Mouse (Mus musculus) forebrain, embryonic 14.5 days (tissue): ENCODE data around the gene Celf3. TPM values are rescaled to one million over a fixed set of nuclear protein-coding genes. Genes with fewer than 3 reads are reported as not detected.

Experiments used
- ATAC-seq: fragments of 200-750 bp; cut with Nextera tagmentation; 2 replicates; pipeline ENCODE4 v1.8.0; 2017; ENCODE audit warnings: mild to moderate bottlenecking, moderate library complexity
- DNase-seq: peaks from one replicate; pipeline ENCODE4 v3.0.0-alpha.2; 2015; ENCODE audit warnings: low spot score
- H3K27ac ChIP-seq: fragments of 300-500 bp; sonication (generic); 2 replicates; pipeline ENCODE4 v1.5.1; 2014; ENCODE audit warnings: low read depth, mild to moderate bottlenecking, control low read depth, low read length, moderate library complexity
- H3K27me3 ChIP-seq: fragments of 300-500 bp; sonication (generic); replicated peaks from 2 replicates; pipeline ENCODE4 v1.6.1; 2014; ENCODE audit warnings: low read length, control low read depth, mixed read lengths; ENCODE audit not compliant: control insufficient read depth, insufficient read depth
- H3K36me3 ChIP-seq: fragments of 300-500 bp; sonication (generic); 2 replicates; pipeline ENCODE4 v1.6.1; 2014; ENCODE audit warnings: low read length, control low read depth; ENCODE audit not compliant: control insufficient read depth, insufficient read depth
- H3K4me1 ChIP-seq: fragments of 300-500 bp; sonication (generic); 2 replicates; pipeline ENCODE4 v1.6.1; 2014; ENCODE audit warnings: antibody characterized with exemption, low read length, control low read depth; ENCODE audit not compliant: control insufficient read depth, insufficient read depth
- H3K4me2 ChIP-seq: fragments of 300-500 bp; sonication (generic); 2 replicates; pipeline ENCODE4 v1.6.1; 2014; ENCODE audit warnings: mild to moderate bottlenecking, control low read depth, low read length
- H3K4me3 ChIP-seq: fragments of 300-500 bp; sonication (generic); 2 replicates; pipeline ENCODE4 v1.5.1; 2014; ENCODE audit warnings: low read depth, low read length, control low read depth
- H3K9ac ChIP-seq: fragments of 300-500 bp; sonication (generic); 2 replicates; pipeline ENCODE4 v1.6.1; 2014; ENCODE audit warnings: mild to moderate bottlenecking, low read length, control low read depth, moderate library complexity
- H3K9me3 ChIP-seq: fragments of 300-500 bp; sonication (generic); replicated peaks from 2 replicates; pipeline ENCODE4 v1.6.1; 2016; ENCODE audit warnings: low read length, control low read depth, mixed read lengths; ENCODE audit not compliant: control insufficient read depth
- WGBS: fragments of 180-500 bp; shearing (Covaris S2); extraction: QIAGEN DNeasy Blood & Tissue Kit; methylation state at CpG from one replicate; pipeline ENCODE4 v1.1.7; 2014; 5-methylcytosine and 5-hydroxymethylcytosine counted together
- polyA plus RNA-seq: library from polyadenylated mRNA; unstranded; fragments of >200 nt; fragmentation: Nextera tagmentation; extraction: Ambion mirVana; gene quantifications from 2 replicates; pipeline ENCODE4 v1.2.1, GENCODE M21; 2014

The Celf3 gene
- polyA plus RNA-seq, 1 experiment from 2014 or later, result 301 TPM

DNA sequence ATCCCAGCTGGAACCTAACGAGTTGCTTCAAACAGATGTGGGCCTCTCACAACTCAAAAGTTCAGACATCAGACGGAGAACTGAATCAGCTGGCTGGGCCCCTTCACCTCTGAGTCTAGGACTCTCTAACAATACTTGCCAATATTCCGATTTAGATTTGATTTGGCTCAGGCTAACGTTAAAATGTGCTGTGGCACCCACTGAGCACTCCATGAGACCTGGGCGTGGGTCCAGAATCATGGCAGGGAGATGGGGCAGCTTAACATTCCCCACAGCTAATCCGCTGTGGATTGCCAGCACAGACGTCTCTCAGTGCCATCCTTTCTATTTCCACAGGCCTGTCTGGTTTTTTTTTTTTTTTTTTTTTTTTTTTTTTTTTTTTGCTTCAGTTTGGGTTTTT, 7.8 kb downstream of the Celf3 start:
- no peak overlapping the region for H3K4me2 ChIP-seq
- H3K4me1 ChIP-seq, result peaks cover 60% of the 10 kb centered on the region
- no peaks in the 10 kb centered on the region for H3K9me3 ChIP-seq
- no peak for ATAC-seq
- H3K27ac ChIP-seq, result peak overlapping the region; percentile 83
- no peak overlapping the region for H3K4me3 ChIP-seq
- WGBS, result 28% methylated on average over 7 of the region's 7 CpGs
- peaks cover 73% of the 10 kb centered on the region for H3K36me3 ChIP-seq
- peak; percentile 59 for DNase-seq
- no peaks in the 10 kb centered on the region for H3K27me3 ChIP-seq
- no peak overlapping the region for H3K9ac ChIP-seq

DNA sequence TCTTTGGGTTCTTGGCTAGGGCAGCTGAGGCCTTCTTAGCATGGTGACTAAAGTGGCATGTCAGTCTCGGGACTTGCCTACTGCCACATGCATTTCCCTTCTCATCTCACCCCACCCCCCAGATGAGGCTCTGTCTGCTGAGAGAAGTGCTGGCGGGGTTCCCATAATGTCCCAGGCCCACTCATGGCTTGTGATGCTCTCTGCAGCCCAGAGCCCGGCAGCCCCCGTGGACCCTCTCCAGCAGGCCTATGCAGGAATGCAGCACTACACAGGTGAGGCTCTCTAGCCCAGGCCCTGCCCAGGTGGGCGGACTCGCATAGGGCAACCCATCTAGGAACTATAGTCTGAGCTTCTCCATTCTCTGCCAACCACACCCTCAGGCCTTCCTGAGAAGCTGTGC, 9.5 kb downstream of the Celf3 start:
- H3K9ac ChIP-seq, result no peak overlapping the region
- peaks cover 73% of the 10 kb centered on the region for H3K36me3 ChIP-seq
- peaks cover 44% of the 10 kb centered on the region for H3K4me1 ChIP-seq
- no peaks in the 10 kb centered on the region for H3K9me3 ChIP-seq
- no peak overlapping the region for H3K4me2 ChIP-seq
- no peaks in the 10 kb centered on the region for H3K27me3 ChIP-seq
- DNase-seq, result no peak
- 65% methylated on average over 6 of the region's 6 CpGs for WGBS
- no peak overlapping the region for H3K4me3 ChIP-seq
- ATAC-seq, result no peak
- no peak overlapping the region for H3K27ac ChIP-seq

DNA sequence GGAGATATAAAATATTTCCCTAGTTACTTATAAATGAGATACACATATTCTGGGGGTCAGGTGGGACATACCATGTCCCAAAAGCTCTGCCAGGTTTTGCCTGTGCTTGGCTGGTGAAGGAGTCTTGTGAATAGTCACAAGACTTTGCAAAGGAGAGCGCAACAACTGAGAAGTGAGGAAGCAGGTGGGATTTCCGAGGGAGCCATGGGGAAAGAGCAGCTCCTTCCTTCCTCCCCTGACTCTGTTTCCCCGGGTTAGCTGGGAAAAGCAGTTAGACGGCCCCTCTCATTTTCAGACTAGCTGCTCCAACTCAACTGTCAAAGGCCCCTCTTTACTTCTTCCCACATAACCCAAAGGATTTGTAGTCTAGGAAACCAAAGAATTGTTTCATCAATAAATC, 19.1 kb downstream of the Celf3 start:
- Histone ChIP-seq H3K4me2 (no peak overlapping the region), H3K4me3 (no peak overlapping the region), H3K27me3 (no peaks in the 10 kb centered on the region), H3K4me1 (no peaks in the 10 kb centered on the region), H3K27ac (no peak overlapping the region), H3K36me3 (peaks cover 62% of the 10 kb centered on the region), H3K9ac (no peak overlapping the region), H3K9me3 (no peaks in the 10 kb centered on the region)
- DNase-seq (no peak), ATAC-seq (no peak)
- 77% methylated on average over 4 of the region's 4 CpGs for WGBS

DNA sequence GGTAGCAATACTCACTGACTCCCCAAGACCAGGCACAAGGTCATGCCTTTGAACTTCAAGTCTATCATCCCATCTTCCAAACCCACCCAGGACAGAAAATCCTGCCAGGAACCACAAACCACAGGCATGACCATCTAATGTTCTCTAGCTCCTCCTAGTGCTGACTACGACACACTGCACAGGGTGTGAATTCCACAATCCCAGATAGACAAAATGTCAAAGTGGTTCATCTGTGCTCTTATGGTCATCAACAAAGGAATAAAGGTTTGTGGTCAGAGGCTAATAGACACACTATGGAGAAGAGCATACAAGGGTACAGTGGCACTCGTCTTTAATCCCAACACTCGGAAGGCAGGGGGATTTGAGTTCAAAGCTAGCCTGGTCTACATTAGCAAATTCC, 24.1 kb downstream of the Celf3 start:
- Histone ChIP-seq H3K9ac (no peak overlapping the region), H3K27me3 (no peaks in the 10 kb centered on the region), H3K36me3 (peaks cover 52% of the 10 kb centered on the region), H3K4me1 (no peaks in the 10 kb centered on the region), H3K9me3 (no peaks in the 10 kb centered on the region; the same call in 1 of the 2 replicates), H3K4me2 (no peak overlapping the region), H3K4me3 (no peak overlapping the region), H3K27ac (no peak overlapping the region)
- ATAC-seq (peak; percentile 66; the same call in 1 of the 2 replicates), DNase-seq (peak; percentile 71)
- 67% methylated on average over 3 of the region's 3 CpGs for WGBS

DNA sequence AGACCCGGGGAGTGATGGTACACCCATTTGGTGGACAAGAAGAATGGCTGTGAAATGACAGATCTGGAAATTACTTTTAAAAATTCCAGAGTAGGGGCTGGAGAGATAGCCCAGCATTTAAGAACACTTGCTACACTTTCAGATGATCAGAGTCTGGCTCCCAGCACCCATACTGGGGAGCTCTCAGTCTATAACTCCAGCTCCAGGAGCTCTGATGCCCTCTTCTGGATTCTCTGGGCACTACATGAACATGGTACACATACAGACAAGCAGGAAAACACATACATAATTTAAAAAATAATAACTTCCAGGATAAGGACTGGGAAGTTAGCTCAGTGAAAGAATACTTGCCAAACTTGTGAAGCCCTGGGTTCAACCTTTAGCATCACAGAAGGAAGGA, 28.6 kb downstream of the Celf3 start:
- Histone ChIP-seq H3K27me3 (no peaks in the 10 kb centered on the region), H3K27ac (no peak overlapping the region), H3K4me1 (no peaks in the 10 kb centered on the region), H3K4me3 (no peak overlapping the region), H3K9ac (no peak overlapping the region), H3K9me3 (no peaks in the 10 kb centered on the region; the same call in 1 of the 2 replicates), H3K36me3 (peaks cover 48% of the 10 kb centered on the region), H3K4me2 (no peak overlapping the region)
- no peak for ATAC-seq
- no peak for DNase-seq
- WGBS, result 92% methylated on average over 1 of the region's 1 CpGs

DNA sequence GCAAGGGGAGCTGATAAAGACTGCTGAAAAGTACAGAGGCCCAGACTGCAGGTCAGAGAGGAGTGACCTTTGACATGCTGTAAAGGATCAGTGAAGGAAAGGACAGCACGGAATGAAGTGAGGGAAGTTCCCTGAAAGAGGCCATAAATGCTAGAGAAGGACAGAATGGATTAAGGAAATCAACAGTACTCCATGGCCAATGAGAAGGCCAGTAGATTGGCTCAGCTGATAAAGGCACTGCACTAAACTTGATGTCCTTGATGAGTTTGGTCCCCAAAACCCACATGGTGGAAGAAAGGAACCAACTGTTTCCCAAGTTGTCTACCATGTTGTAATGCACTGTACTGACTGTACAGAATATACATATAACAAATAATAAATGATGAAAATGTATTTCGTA, 48.6 kb downstream of the Celf3 start:
- WGBS, result 91% methylated on average over 2 of the region's 2 CpGs
- Histone ChIP-seq H3K4me2 (no peak overlapping the region), H3K27ac (no peak overlapping the region), H3K9ac (no peak overlapping the region), H3K9me3 (no peaks in the 10 kb centered on the region), H3K27me3 (no peaks in the 10 kb centered on the region), H3K4me3 (no peak overlapping the region), H3K4me1 (no peaks in the 10 kb centered on the region), H3K36me3 (peaks cover 30% of the 10 kb centered on the region)
- DNase-seq (no peak), ATAC-seq (no peak)

DNA sequence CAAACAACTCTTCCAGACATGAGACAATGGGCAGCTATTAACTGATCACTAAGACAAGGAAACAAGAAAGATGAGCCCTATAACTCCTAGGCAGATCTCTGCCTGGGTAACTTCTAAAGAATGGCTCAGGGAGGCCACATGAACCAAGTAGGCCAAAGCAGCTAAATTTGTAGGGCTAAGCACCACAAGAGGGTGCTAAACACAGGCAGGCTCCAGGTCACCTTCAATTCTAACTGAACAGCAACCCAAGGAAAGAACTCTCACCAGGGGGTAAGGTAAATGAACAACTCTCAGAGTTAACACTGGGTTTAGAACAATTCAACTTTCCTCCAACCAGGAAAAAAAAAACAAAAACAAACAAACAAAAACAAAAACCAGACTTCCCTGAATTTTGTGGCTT, 55.9 kb downstream of the Celf3 start:
- no peak overlapping the region for H3K4me2 ChIP-seq
- H3K9me3 ChIP-seq, result no peaks in the 10 kb centered on the region
- H3K27me3 ChIP-seq, result no peaks in the 10 kb centered on the region
- no peaks in the 10 kb centered on the region for H3K4me1 ChIP-seq
- H3K4me3 ChIP-seq, result no peak overlapping the region
- ATAC-seq (no peak), DNase-seq (peak; percentile 7)
- H3K9ac ChIP-seq, result no peak overlapping the region
- H3K36me3 ChIP-seq, result peaks cover 5% of the 10 kb centered on the region; the same call in 1 of the 2 replicates
- no peak overlapping the region for H3K27ac ChIP-seq

DNA sequence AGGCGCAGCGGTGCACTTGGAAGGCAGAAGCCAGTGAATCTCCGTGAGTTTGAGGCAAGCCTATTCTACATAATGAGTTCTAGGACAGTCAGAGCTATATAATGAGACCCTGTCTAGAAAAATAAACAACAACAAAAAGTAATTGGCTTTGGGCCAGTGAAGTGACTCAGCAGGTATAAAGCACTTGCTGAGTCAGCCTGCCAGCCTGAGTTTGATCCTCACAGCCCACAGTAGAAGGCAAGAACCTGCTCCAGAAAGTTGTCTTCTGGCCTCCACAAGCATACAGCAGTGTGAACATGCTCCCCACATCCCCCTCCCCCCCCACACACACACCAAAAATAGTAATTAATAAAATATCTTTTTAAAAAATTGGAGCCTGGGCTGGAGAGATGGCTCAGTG, 59.1 kb downstream of the Celf3 start:
- Histone ChIP-seq H3K27me3 (no peaks in the 10 kb centered on the region), H3K4me3 (no peak overlapping the region), H3K9me3 (no peaks in the 10 kb centered on the region), H3K9ac (no peak overlapping the region), H3K27ac (no peak overlapping the region), H3K4me2 (no peak overlapping the region), H3K4me1 (no peaks in the 10 kb centered on the region), H3K36me3 (no peaks in the 10 kb centered on the region)
- 85% methylated on average over 3 of the region's 3 CpGs for WGBS
- DNase-seq (peak; percentile 3), ATAC-seq (no peak)
